Mouse (Mus musculus) urinary bladder, adult 2 months (tissue): ENCODE results near the gene Iqck. TPM values are rescaled to one million over a fixed set of nuclear protein-coding genes. Genes with fewer than 3 reads are reported as not detected.

Experiments
- DNase-seq: peaks from one replicate; pipeline ENCODE4 v3.0.0; 2022; ENCODE audit warnings: low spot score
- polyA plus RNA-seq: library from polyadenylated mRNA; depleted of rRNA; stranded (reverse); fragments of >200 nt; gene quantifications from 2 replicates; pipeline ENCODE4 v1.2.3, GENCODE M21; 2012

The Iqck gene
- polyA plus RNA-seq, 1 experiment: 4.3 TPM

DNA sequence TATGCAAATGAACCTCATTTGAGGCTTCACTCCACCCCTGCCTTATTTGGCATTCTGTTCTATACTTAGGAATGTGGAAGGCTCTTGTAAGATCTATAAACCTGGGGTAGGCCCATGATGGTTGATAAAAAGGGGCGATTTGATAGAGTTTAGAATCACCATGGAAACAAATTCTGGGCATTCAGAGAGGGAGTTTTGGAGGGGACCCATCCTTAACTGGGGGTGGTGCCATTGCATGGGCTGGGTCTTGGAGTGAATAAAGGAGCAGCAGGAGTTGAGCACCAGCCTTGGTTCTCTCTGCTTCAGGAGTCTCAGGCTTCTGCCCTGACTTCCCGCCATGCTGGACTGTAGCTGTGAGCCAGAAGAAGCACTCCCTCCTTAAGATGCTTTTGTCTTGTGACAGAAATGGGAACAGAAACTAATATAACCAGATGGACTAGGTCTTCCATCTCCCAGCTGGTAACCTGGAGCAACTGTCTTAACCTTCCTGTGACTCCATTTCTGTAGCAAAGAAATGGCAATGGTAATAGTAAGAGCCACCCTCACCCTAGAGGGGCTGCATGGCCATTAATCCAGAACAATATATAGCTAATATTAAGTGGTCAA lies 93.2 kb downstream of the Iqck start:
- no peak for DNase-seq

DNA sequence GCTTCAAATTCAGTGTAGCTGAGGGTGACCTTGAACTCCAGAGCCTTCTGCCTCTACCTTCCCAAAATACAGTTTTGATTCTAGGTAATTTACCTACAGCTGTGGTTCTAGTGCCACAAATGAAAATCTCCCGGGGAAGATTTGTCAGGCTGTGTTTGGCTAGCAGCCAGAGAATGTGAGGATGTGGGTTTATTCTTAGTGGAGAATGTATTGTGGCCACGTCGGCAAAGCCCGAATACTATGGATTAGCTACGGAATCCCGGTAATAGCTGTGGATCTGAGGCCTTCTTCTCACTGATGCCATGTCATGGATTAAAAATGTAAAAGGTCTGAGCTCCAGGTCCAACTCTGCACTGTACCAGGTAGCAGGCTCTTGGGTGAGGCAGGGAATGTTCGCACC lies 94.2 kb downstream of the Iqck start:
- no peak for DNase-seq

DNA sequence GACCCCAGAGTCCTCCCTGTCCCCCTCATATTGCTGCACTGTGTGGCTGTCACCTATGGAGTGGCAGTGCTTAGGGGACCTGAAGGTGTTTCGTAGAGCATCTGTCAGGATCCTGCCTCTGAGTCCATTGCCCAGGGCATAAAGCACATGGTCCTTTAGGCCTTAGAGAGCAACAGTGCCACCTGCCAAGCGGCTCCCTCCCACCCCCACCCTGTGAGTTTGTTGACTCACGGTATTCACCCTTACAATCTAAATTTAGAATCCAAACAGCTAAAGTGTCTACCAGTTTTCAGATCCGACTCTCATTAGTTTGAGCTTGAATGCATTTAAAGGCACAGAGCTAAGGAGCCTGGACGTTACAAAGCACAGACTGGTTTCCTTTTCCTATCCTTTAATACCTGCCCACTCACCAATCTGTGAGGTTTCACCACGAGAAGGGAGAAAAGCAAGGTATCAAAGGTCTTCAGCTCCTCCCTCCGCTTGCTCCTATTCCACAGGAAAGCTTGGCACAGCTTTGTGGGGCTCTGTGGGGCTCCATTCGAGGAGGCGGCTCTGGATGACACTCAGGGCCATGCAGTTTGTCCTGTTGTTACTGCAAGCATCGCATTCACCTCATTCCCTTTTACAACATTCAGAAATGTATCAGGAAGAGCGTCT lies 98.2 kb downstream of the Iqck start:
- DNase-seq: no peak

DNA sequence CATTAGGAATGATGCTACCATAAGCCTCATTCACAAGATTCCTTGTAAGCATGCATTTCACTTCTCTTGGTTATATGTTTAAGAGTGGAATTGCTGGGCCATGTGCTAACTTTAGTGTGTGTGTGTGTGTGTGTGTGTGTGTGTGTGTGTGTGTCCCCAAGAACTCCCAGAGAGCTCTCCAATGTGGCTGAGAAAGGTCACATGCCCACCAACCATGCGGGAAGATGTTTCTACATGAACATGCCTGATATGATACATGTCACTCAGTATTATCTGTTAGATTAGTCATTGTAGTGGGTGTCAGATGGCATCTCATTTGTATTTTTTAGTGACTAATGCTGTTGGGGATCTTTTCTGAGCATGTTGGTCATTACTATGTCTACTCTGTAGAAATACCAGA lies 99.4 kb downstream of the Iqck start:
- no peak for DNase-seq

DNA sequence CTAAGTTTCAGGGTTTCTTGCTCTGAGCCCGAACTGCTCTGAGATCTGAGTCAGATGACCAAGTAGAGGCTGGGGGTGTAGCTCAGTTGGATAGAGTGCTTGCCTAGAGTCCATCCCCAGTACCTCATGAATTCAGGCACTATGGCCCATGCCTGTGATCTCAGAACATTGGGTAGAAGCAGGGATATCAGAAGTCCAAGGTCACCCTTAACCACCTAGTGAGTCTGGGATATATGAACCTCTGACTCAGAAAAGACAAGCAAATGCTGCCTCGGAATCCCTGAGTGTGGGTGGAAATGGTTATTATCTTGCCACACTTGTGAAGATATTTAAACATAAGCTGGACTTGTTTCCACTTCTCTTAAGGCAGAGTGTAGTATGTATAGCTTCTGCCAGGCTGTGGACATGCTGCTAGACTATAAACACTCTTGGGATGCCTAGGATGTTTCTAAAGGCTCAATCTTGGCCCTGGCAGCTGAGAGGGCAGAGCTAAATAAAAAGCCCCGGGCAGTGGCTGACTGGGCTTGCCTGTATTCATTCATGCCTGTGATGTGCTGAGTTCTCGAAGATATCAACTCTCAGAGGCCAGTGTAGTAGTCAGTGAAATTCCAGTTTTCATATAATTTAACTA lies 101.2 kb downstream of the Iqck start:
- DNase-seq: no peak

DNA sequence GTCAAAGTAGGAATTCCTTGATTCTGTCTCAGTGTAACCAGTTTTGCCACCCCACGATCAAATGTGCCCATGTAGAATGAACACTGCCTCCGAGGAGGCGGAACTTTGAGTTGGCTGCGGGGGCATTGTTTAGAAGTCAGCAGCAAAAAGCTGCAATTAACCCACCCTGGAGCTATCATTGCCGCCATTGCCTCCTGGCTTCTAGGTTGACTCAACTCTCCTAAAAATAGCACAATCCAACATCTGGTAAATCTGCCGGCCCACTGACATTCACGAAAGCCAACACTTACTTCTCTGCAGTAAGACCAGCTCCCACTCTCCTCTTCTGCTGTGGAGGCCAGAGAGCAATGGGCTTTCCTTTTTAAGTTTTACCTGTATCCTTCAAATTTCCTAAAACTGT lies 103.7 kb downstream of the Iqck start:
- DNase-seq: no peak

DNA sequence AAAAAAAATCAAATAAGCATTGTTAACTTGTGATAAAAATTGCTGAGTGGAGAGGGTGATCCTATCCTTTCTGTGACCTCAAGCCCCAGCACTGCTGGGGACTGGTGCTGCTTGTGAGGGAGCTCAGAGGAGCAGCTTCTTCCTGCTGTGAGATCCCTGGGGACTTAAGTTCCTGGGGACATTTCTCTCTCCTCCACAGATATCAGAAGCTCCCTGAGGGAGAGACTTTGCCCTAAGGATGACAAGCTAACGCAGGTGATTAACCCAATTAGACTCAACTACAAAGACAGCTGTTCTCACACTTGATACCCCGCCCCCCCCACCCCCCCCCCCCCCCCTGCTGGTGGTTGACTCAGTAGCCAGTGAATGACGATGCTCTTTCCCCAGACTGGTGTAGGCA lies 109.2 kb downstream of the Iqck start:
- DNase-seq: no peak

DNA sequence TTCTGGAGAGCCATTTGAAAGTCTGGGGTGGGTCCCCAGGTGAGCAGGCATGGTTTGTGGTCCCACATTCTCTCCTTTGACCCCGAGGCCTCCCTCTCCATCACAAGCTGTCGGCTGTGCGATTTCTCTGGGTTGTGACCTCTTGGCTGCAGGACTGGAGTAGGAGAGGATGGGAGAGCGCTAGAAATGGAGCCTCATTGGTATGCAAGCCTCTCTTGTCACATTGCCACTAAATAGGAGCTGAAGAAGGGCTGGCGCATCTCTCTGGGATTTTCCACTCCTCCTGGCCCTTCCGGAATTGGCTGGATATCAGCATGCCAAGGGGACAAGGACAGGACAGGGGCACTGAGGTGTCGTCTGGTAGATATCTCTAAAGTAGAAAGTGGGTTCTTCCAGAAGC lies 109.6 kb downstream of the Iqck start:
- no peak for DNase-seq

DNA sequence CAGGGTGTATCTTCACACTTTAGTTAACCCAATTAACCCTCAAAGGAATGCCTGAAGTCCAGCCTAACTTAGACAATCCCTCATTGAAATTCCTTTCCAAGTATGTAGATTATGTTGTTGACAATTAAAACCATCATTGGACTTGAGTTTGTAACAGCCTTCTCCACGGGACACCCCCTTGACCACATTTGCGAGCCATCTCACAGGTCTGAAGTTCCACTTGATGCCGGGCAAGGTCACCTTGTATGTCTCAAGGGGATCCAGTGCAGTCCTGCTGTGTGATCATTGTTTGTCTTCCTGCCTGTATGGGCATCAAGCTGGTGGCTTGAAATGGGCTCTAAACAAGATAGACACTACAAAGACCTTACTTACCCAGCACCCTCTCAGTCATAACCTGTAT lies 113.3 kb downstream of the Iqck start:
- no peak for DNase-seq

DNA sequence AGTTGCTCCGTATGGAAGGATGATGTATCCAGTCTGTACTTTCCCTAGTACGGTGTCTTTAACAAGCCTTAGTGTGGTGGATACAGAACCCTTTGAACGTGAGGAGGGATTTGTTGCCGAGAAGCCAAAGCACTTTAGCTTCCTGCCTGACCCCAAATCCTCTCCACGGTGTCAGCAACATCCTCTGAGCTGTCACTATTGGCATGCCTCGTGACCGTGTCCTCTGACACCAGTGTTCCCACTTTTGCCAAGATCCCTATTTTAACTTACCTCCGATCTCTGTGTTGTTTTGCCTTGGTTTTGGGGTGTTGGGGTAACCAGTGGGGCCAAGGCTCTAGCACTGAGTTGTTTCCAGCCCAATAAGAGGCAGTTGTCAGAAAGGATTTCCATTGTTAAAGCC lies 115.9 kb downstream of the Iqck start:
- no peak for DNase-seq

DNA sequence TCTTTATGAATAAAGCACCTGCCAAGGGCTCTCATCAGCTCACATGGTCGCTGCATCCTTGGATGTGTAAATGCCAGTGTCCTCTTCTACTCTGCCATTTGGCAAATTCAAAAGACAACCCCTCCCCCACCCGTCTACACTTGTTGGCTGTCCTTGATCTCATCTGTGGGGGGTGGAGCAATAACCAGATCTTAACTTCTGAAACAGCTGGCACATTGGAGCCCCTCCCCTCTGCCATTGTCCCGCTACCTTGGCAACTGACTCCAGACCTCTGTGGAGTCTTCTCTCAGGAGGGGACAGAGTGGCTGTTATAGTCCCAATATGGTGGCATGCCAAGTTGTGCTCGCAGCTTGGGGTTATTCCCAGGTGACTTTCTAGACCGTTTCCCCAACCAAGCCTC lies 116.8 kb downstream of the Iqck start:
- no peak for DNase-seq

DNA sequence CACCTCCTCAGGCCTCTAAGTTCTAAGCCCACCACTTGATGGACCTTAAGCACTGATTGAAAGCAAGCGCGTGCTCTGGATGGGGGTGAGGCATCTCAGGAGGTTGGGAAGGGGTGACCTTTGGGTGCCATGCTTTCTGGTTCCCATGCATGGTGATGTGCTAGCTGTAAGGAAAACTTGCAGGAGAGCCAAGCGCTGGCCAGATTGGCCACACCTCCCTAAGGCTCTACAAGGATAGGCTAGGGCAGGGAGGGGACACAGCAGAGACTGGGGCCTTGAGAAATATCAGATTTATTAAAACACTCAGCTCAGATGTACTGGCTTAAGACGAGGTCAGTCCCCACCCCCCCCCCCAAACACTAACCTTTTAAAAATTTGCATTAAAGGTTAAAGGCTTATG lies 117.8 kb downstream of the Iqck start:
- no peak for DNase-seq

DNA sequence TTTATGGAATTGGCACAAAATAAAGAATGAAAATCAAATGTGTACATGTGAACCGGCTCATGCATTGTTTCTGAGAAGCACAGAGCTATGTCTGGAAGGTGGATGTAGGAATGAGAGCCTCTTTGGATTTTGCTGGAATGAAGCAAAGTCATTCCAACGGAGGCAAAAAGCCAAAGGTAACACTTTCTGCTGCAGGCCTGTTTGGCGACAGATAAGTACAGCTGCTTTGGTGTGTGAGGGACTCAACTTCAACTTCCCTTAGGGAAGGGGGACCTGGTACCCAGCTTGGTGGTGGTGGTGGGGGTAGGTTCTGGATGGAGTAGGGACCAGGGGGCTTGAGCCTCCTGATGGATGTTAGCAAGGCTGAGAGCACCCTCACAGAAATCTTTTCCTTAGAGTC lies 120.3 kb downstream of the Iqck start:
- DNase-seq: no peak

DNA sequence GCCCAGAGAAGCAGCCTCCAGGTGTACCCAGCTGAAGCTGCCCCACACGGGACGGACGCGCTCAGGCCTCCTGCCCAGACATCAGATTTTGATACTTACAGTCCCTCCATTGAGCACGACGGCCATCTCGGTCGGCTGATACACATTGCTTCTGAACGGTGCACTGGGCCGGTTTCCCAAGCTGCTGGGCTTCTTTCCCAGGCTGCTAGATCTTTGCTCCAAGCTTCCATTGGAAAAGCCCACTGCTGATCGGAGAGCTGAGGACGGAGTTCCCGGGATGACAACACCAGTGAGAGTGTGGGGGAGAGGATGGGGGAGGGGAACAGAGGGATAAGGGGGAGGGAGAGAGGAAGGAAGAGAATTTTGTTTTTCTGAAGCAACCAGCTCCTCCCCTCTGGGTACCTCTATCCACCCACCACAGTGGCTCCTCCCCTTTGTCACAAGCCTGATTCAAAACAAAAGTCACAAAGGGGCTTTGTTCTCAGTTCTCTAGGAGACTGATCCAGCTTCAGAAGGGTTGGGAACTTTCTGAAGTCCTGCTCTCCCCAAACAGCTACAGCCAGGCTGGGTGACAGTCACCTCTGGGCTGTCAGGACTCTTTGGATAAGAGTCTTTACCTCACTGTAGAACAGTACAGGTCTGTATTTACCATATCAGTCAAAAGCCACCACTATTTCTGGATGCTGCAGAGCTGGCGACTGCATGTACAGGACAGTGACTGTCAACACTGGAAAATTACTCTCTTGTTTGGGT lies 121.0 kb downstream of the Iqck start:
- no peak for DNase-seq

DNA sequence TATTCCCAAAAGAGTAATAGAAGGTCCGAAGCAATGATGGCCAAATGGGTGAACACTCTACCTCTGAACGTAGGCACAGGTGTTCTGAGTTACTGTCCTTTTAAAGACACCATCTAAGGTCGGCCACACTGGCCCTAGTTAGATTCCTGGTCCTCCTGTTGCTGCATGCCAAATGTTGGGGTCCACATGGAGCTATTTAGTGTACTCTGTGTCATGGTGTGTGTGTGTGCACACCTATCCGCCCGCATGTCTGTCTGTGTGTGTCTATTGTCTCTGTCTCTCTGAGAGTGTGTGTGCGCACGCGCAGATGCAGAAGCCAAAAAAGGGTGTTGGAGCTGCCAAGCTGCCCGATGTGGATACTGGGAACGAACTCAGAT lies 121.6 kb downstream of the Iqck start:
- DNase-seq: no peak

DNA sequence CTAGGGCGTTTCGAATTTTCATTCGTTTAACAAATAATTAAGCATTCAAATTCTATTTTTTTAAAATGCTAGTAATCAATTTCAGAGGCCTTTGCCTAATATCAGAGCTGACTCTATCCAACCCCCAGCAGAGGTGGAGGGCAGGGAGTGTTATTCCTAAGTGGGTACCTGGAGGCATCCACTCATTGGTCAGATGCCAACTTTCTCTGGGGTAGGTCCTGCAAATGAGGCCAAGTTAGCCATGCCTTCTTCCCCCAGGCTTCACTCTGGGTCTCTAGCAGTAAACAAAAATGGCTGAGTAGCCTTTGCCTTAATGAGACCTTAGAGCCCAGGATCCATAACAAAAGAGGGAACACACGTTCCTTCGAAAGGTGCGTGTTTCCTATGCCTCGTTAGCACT lies 123.6 kb downstream of the Iqck start:
- no peak for DNase-seq

DNA sequence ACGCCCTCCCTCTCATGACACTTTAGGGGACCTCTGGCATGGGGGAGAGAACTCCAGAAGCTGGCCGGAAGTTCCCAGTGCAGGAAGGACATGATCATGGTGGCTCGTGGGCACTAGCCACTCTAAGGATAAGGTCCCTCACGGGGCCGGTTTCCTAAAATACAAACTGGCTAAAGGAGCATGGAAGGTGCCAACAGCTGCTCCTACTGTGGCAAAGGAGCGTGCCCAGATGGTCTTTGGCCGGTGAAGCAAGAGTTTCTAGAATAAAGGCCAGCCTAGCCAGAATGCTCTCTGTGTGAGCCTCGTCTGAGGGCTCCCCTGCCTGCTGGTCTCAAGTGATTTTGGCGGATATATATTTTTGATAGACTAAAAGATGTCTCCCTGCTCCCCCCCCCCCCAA lies 124.2 kb downstream of the Iqck start:
- no peak for DNase-seq

DNA sequence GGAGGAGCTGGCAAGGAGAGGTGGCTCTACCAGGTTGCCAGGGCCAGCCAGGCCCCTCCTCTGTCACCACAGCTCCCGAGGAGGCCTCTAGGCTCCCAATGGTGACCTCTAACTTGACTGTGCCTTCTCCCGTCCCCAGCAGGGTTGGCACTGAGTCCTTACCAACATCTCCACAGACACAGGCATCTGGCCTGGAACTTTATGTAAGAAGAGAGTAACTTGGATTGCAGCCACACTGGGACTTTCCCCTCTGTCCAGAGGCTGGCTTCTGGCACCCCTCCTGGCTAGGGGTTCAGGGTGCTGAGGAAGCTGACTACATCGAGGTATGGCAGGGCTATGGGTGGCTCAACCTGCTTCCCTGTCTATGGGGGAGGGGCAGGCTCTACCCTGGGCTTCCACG lies 125.8 kb downstream of the Iqck start:
- no peak for DNase-seq

DNA sequence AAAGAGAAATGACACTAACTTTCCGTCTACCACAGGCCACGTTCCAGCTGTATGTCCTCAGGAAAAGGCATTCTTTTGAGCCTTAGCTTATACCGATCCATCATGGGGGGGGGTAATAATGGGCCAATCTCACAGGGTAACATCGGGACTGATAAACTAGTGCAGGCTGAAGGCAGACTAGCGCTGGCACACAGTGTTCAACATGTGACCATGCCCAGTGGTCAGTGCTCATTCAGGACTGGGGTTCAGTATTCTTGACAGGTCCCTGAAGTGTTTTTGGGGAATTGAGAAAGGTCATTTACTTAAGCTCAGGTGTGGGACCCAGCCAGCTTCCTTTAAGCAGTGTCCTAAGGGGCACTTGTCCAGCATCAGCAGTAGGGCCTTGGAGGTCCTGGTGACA lies 126.3 kb downstream of the Iqck start:
- DNase-seq: no peak

DNA sequence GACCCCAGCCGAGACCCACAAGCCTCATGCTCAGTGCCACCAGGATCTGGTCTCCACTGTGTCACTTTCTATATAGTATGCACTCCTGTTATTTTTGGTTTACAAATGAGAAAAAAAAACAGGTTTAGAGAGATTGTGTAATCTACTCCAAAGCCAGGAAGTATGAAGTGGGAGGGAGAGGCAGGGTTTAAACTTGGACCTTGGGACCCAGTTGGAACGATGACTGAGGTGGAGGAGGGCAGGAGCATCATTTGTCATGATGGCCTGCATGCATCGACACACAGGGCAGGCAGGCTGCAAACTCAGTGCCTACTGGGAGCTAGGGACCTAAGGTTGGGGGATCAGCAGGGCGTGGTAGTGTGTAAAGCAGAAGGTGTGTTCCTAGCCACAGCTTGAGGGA lies 127.0 kb downstream of the Iqck start:
- no peak for DNase-seq

DNA sequence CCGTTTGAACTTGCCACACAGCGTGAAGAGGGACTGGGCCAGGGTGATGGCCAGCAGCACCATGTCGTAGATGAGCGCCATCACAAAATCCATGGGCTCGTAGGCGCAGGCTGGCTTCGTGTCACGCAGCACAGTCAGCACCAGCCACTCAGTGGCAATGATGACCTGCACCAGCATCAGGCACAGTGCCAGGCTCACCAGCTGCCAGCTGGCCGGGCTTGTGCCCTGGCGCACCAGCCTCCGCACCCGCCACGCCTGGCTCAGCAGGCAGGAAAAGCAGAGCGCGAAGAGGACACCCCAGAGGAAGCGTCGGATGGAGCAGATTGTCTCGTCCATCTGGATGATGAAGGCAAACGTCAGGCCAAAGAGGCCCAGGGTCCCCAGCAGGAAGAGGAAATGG lies 128.4 kb downstream of the Iqck start:
- DNase-seq: no peak

DNA sequence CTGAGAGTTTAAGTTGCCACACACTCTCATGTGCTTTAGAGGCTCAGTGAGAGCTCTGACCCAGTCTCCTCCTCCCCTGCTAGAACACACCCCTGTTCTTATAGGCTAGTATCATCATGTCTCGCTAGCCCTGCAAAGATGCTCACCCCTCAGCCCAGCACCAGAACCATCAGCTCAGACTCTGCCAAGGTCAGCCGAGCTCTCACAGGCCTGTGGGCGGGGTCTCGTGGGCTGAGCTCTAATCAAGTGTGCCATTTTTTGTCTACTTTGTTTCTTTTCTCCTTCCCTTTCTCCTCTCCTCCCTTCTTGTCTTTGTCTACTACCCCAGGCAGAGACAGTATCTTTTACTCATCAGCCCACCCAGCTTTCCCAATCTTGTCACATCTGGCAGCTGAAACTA lies 130.2 kb downstream of the Iqck start:
- no peak for DNase-seq

DNA sequence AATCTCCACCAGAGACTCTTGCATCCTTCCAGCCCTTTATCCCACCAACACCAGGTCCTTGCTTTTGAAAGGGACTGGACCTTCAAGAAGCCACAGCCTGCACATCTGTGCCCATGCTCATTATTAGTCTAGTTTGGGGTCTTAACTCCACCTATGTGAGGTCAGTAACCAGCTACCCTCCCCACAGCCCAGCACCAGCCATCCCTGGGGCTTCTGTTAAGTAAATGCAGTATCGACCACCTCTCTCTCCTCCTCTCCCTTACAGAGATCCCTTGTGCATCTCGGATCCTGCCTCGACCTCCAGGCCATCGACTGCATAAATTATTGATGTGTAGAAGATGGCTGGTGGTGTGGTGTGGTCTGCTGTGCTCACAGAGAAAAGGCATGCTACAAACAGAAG lies 130.8 kb downstream of the Iqck start:
- no peak for DNase-seq
